Mouse (Mus musculus): ENCODE results near the gene Diras2.
A peak's percentile ranks its signal among the peaks of the same experiment; 100 is the strongest.
"Not testable (repeated sequence)": the region's sequence is repeated elsewhere in the genome, so short reads cannot be mapped to it uniquely, and the experiment has no call there.

Gene Diras2

GRCm38 (mm10) chr13:52516561-52516960 lies 14.5 kb downstream of the Diras2 start:
- no peak for DNase-seq

DNA sequence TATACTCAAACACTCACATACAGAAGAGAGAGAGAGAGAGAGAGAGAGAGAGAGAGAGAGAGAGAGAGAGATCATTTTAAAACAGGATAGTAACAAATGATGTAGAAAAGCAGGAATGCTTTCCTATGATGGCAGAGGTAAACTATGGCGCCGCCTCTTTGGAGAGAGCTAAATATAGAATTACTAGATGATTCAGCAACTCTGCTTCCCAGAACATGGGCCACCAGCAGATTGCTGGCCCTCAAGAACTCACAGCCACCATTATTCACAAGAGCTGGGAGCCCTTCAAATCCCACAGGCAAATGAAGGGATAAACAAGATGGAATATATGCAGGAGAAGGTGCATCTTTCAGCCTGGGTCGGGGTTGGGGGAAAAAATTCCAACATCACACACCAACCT lies 15.0 kb downstream of the Diras2 start:
- DNase-seq: no peak

DNA sequence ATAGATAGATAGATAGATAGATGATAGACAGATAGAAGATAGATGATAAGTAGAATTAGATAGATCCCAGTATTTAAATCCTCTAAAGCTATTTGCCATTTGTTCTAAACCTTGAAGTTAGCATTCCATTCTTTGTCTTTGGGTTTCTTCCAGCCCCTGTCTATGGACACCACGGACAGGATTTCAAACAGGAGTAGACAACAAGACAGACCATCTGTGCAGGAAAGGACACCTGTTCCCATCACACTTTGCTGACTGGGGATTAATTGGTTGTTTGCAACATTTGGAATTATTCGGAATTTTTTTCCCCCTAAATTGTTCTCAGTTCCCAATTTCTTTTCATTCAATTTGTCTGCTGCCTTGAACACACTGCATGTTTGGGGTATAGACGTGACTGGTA lies 17.5 kb downstream of the Diras2 start:
- no peak for DNase-seq

DNA sequence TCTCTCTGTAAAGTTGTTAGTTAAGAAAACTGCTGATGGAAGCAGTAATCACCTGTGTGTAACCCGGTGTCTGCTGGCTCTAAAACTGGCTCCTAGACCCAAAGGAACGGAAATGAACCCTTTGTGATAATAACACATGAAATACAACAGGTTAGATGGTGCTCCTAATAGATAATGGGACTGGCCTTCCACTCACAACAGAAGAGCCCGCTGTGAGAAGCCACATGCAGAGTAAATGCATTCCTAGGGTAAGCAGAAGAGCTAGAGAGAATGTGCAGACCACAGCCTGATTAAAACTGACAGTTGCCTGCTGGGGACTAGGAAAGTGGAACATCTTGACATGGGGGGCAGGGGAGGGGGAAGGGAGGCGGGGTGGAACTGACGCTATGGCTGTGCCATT lies 18.7 kb downstream of the Diras2 start:
- DNase-seq: no peak

GRCm38 (mm10) chr13:52510172-52510880 lies 20.8 kb downstream of the Diras2 start:
- no peak for DNase-seq

- no peak for DNase-seq
Observed at GRCm38 (mm10) chr13:52507460-52508293, 23.4 kb downstream of the Diras2 start.

DNA sequence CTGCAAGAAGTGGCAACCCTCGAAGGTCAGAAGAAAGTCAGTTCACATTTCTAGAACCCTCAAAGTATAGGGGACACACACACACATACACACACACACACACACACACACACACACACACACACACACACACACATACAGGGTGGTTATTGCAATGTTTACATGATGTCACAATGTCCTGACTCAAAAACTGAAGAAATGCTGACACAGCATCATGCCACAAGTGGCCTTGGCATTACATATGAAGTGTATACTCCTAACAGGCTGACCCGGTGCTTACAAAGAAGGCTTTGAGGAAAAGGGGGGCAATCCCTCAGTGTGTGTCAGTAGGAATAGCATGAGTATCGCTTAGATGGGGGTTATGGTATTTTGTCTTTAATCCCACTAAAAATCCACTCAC lies 24.3 kb downstream of the Diras2 start:
- not testable (repeated sequence) for DNase-seq

GRCm38 (mm10) chr13:52505683-52506285 lies 25.3 kb downstream of the Diras2 start:
- DNase-seq: not testable (repeated sequence)

- peak; percentile 44 to 72 for DNase-seq
Observed at GRCm38 (mm10) chr13:52501686-52502085, 29.4 kb downstream of the Diras2 start.

- no peak for DNase-seq
Observed at GRCm38 (mm10) chr13:52497029-52497550, 34.0 kb downstream of the Diras2 start.

- no peak for DNase-seq
Observed at GRCm38 (mm10) chr13:52488821-52489220, 42.3 kb downstream of the Diras2 start.

- no peak for DNase-seq
Observed at GRCm38 (mm10) chr13:52484064-52484463, 47.0 kb downstream of the Diras2 start.

DNA sequence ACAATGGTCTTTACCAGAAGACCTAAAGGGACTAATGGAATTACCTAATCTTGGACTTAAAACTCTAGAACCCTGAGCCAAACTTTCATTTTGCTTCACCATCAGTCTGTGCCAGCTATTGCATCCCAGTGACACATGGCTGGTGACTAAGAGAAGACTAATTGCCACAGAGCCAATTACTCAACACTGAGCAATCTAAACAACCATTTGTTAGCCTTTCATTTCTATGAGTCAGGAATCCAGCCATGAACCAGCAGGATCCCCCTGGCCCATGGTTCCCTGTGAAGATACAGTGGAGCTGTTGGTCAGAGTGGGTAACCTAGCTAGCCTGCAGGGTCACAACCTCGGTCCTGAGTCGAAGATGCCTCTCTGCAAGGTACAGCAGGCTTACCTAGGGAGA lies 49.3 kb downstream of the Diras2 start:
- DNase-seq: no peak

- no peak for DNase-seq
Observed at GRCm38 (mm10) chr13:52479146-52479545, 51.9 kb downstream of the Diras2 start.

DNA sequence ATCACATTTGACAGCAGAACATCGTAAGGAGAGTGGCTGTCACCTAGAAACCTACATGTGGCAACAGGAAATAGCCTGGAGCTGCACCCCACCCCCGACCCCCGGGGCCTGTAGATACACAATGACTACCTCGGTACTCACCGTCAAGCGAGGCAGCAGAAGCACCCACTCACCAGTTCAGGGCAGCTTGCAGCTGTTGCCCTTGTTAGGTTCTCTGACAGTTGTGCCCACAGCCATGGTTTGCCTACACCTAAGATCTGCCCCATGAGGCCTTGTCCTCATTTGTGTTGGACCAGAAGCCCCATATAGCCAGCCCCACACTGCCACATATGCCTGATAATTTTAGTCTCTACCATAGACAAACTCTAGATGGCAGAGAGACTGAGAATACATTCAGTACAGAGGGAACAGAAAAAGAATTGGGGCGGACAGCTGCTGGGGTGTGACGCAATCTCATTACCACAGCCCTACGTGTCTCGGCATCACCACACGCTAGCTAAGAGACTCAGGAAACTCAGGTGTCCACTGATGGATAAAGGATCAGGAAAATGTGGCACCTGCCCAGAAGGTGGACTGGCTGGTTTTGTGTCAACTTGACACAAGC lies 54.0 kb downstream of the Diras2 start:
- DNase-seq: no peak

DNA sequence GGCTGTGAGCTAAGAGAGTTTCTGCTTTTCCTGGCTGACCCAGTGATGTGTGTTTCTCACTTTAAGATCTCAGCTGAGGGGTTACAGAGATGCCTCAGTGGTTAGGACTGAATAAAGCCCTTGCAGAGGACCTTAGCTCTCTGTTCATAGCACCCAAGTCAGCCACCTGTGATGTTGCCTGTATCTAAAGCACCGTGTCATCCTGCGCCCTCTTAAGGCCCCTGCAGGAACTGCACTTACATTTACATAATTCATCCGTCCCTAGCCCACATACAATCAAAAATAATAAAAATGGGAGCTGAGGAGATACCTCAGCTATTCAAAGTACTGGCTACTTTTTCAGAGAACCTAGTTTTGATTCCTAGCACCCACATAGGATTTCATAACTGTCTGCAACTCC lies 54.9 kb downstream of the Diras2 start:
- DNase-seq: no peak

DNA sequence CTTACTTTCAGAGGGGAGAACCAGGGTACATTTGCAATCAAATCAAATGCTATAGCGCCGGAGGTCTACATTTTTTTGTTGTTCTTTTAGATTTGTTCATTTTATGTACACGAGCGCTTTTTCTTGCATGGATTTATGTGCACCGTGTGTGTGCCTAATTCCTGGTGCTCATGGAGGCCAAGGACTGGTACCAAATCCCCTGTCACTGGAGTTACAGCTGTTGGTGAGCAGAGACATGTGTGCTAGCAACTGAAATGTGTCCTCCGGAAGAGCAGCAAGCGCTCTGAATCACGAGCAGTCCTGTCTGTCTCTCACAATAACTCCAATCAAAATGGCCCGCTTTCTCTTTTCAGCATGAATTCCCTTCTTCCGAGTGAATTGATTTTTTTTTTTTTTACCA lies 55.8 kb downstream of the Diras2 start:
- DNase-seq: no peak

DNA sequence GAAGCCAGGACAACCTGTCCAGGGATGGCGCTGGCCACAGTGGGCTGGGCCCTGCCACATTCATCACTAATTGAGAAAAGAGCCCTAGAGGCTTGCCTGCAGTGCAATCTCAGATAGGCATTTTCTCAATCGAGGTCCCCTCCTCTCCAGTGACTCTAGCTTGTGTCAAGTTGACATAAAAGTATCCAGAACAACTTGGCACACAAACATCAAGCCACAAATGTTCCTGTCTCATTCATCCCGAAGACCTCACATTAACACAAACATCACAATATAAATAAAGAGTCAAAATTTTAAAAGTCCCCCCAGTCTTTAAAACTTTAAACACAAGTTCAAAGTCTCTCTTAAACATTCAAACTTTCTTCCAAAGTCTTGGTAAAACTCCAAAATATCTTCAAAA lies 56.3 kb downstream of the Diras2 start:
- no peak for DNase-seq

GRCm38 (mm10) chr13:52469795-52470690 lies 61.0 kb downstream of the Diras2 start:
- DNase-seq: no peak

GRCm38 (mm10) chr13:52465141-52465540 lies 65.9 kb downstream of the Diras2 start:
- no peak for DNase-seq

- DNase-seq: no peak
Observed at GRCm38 (mm10) chr13:52459982-52460381, 71.1 kb downstream of the Diras2 start.

GRCm38 (mm10) chr13:52457889-52458324 lies 73.2 kb downstream of the Diras2 start:
- DNase-seq: no peak
